Mouse (Mus musculus) midbrain, embryonic 11.5 days (tissue): ENCODE results near the gene Arhgef25. TPM values are rescaled to one million over a fixed set of nuclear protein-coding genes. Genes with fewer than 3 reads are reported as not detected.
A peak's percentile ranks its signal among the peaks of the same experiment; 100 is the strongest.

Source experiments
- ATAC-seq: fragments of 200-750 bp; cut with Nextera tagmentation; 2 replicates; pipeline ENCODE4 v1.8.0; 2017; ENCODE audit warnings: moderate TSS enrichment, moderate library complexity; ENCODE audit not compliant: low FRiP score
- DNase-seq: peaks from one replicate; pipeline ENCODE4 v3.0.0; 2015; ENCODE audit warnings: low spot score; ENCODE audit errors: missing footprints
- H3K27ac ChIP-seq: fragments of 300-500 bp; sonication (generic); 2 replicates; pipeline ENCODE4 v1.5.1; 2014; ENCODE audit warnings: low read depth, low read length
- H3K27me3 ChIP-seq: fragments of 300-500 bp; sonication (generic); 2 replicates; pipeline ENCODE4 v1.6.1; 2014; ENCODE audit warnings: mild to moderate bottlenecking, low read length, moderate library complexity, mixed read lengths; ENCODE audit not compliant: control insufficient read depth, insufficient read depth
- H3K36me3 ChIP-seq: fragments of 300-500 bp; sonication (generic); 2 replicates; pipeline ENCODE4 v1.6.1; 2014; ENCODE audit warnings: mild to moderate bottlenecking, low read length, moderate library complexity, mixed read lengths; ENCODE audit not compliant: control insufficient read depth, insufficient read depth
- H3K4me1 ChIP-seq: fragments of 300-500 bp; sonication (generic); 2 replicates; pipeline ENCODE4 v1.6.1; 2014; ENCODE audit warnings: low read length; ENCODE audit not compliant: control insufficient read depth, insufficient read depth
- H3K4me2 ChIP-seq: fragments of 300-500 bp; sonication (generic); 2 replicates; pipeline ENCODE4 v1.6.1; 2014; ENCODE audit warnings: mild to moderate bottlenecking, moderate library complexity
- H3K4me3 ChIP-seq: fragments of 300-500 bp; sonication (generic); 2 replicates; pipeline ENCODE4 v1.5.1; 2014; ENCODE audit warnings: low read depth, low read length
- H3K9ac ChIP-seq: fragments of 300-500 bp; sonication (generic); 2 replicates; pipeline ENCODE4 v1.6.1; 2014; ENCODE audit warnings: low read length
- H3K9me3 ChIP-seq: fragments of 300-500 bp; sonication (generic); 2 replicates; pipeline ENCODE4 v1.6.1; 2016; ENCODE audit warnings: low read length; ENCODE audit not compliant: control insufficient read depth
- WGBS: fragments of 180-500 bp; shearing (Covaris S2); extraction: QIAGEN DNeasy Blood & Tissue Kit; methylation state at CpG from one replicate; pipeline ENCODE4 v1.1.7; 2014; 5-methylcytosine and 5-hydroxymethylcytosine counted together
- polyA plus RNA-seq: library from polyadenylated mRNA; unstranded; fragments of >200 nt; fragmentation: Nextera tagmentation; extraction: Ambion mirVana; gene quantifications from 2 replicates; pipeline ENCODE4 v1.2.1, GENCODE M21; 2014

The Arhgef25 gene
- 25.8 and 28.2 TPM in 2 replicates for polyA plus RNA-seq

- peaks cover 7% of the 10 kb centered on the region; the same call in 1 of the 2 replicates for H3K36me3 ChIP-seq
- H3K9me3 ChIP-seq: no peaks in the 10 kb centered on the region
- under 1% methylated on average over 34 of the region's 35 CpGs for WGBS
- H3K4me2 ChIP-seq: peak within 1 kb of the TSS; percentile 92
- DNase-seq (peak; percentile 95), ATAC-seq (peak; percentile 22; the same call in 1 of the 2 replicates)
- peak within 1 kb of the TSS; percentile 60 for H3K27ac ChIP-seq
- peak within 1 kb of the TSS; percentile 81 for H3K9ac ChIP-seq
- H3K27me3 ChIP-seq: no peaks in the 10 kb centered on the region
- peak within 1 kb of the TSS; percentile 72 for H3K4me3 ChIP-seq
- H3K4me1 ChIP-seq: peaks cover 30% of the 10 kb centered on the region
Observed at GRCm38 (mm10) chr10:127189651-127190381, at the start of gene Arhgef25. Gene Arhgef25 (minus strand): TSS chr10:127190083.

GRCm38 (mm10) chr10:127238241-127238824 lies 48.5 kb upstream of the Arhgef25 start:
- no peak overlapping the region for H3K4me2 ChIP-seq
- H3K27me3 ChIP-seq: no peaks in the 10 kb centered on the region
- no peak overlapping the region for H3K9ac ChIP-seq
- DNase-seq (no peak), ATAC-seq (no peak)
- no peak overlapping the region for H3K27ac ChIP-seq
- no peak overlapping the region for H3K4me3 ChIP-seq
- H3K36me3 ChIP-seq: no peaks in the 10 kb centered on the region
- WGBS: 74% methylated on average over 18 of the region's 18 CpGs
- no peaks in the 10 kb centered on the region for H3K4me1 ChIP-seq
- no peaks in the 10 kb centered on the region for H3K9me3 ChIP-seq

- 47% methylated on average over 9 of the region's 9 CpGs for WGBS
- H3K4me3 ChIP-seq: no peak overlapping the region
- no peak for ATAC-seq
- no peaks in the 10 kb centered on the region for H3K4me1 ChIP-seq
- no peak for DNase-seq
- H3K9ac ChIP-seq: no peak overlapping the region
- no peak overlapping the region for H3K27ac ChIP-seq
- H3K9me3 ChIP-seq: no peaks in the 10 kb centered on the region
- no peak overlapping the region for H3K4me2 ChIP-seq
- no peaks in the 10 kb centered on the region for H3K27me3 ChIP-seq
- H3K36me3 ChIP-seq: no peaks in the 10 kb centered on the region
Observed at GRCm38 (mm10) chr10:127236541-127236940, 46.7 kb upstream of the Arhgef25 start.

GRCm38 (mm10) chr10:127233141-127233540 lies 43.3 kb upstream of the Arhgef25 start:
- Histone ChIP-seq H3K9me3 (no peaks in the 10 kb centered on the region), H3K9ac (no peak overlapping the region), H3K27me3 (no peaks in the 10 kb centered on the region), H3K4me1 (no peaks in the 10 kb centered on the region), H3K4me3 (no peak overlapping the region), H3K27ac (no peak overlapping the region), H3K36me3 (no peaks in the 10 kb centered on the region), H3K4me2 (no peak overlapping the region)
- ATAC-seq: no peak
- 82% methylated on average over 9 of the region's 9 CpGs for WGBS
- no peak for DNase-seq

GRCm38 (mm10) chr10:127231741-127232140 lies 41.9 kb upstream of the Arhgef25 start:
- Histone ChIP-seq H3K27ac (no peak overlapping the region), H3K4me1 (no peaks in the 10 kb centered on the region), H3K27me3 (no peaks in the 10 kb centered on the region; the same call in 1 of the 2 replicates), H3K9me3 (no peaks in the 10 kb centered on the region), H3K4me2 (no peak overlapping the region), H3K4me3 (no peak overlapping the region), H3K36me3 (no peaks in the 10 kb centered on the region), H3K9ac (no peak overlapping the region)
- ATAC-seq: no peak
- DNase-seq: no peak
- 82% methylated on average over 14 of the region's 14 CpGs for WGBS

- ATAC-seq: no peak
- no peak overlapping the region for H3K9ac ChIP-seq
Observed at GRCm38 (mm10) chr10:127230693-127231092, 40.8 kb upstream of the Arhgef25 start.

GRCm38 (mm10) chr10:127228897-127229296 lies 39.0 kb upstream of the Arhgef25 start:
- ATAC-seq (peak; percentile 61; the same call in 1 of the 2 replicates), DNase-seq (peak; percentile 95)
- H3K27me3 ChIP-seq: no peaks in the 10 kb centered on the region; the same call in 1 of the 2 replicates
- H3K27ac ChIP-seq: no peak overlapping the region
- H3K4me2 ChIP-seq: no peak overlapping the region
- no peaks in the 10 kb centered on the region for H3K4me1 ChIP-seq
- WGBS: 24% methylated on average over 4 of the region's 4 CpGs
- no peak overlapping the region for H3K4me3 ChIP-seq
- no peaks in the 10 kb centered on the region for H3K9me3 ChIP-seq
- no peak overlapping the region for H3K9ac ChIP-seq
- H3K36me3 ChIP-seq: no peaks in the 10 kb centered on the region

More at GRCm38 (mm10) chr10:127230693-127231092, 40.8 kb upstream of the Arhgef25 start:
- Histone ChIP-seq H3K9me3 (no peaks in the 10 kb centered on the region), H3K4me1 (no peaks in the 10 kb centered on the region), H3K36me3 (no peaks in the 10 kb centered on the region), H3K27ac (no peak overlapping the region), H3K4me3 (no peak overlapping the region), H3K4me2 (no peak overlapping the region), H3K27me3 (no peaks in the 10 kb centered on the region; the same call in 1 of the 2 replicates)
- 88% methylated on average over 12 of the region's 12 CpGs for WGBS
- DNase-seq: no peak

- Histone ChIP-seq H3K36me3 (no peaks in the 10 kb centered on the region), H3K27ac (no peak overlapping the region), H3K4me1 (no peaks in the 10 kb centered on the region), H3K9me3 (no peaks in the 10 kb centered on the region), H3K27me3 (no peaks in the 10 kb centered on the region; the same call in 1 of the 2 replicates), H3K4me3 (no peak overlapping the region), H3K9ac (no peak overlapping the region), H3K4me2 (no peak overlapping the region)
- no peak for DNase-seq
- ATAC-seq: no peak
- 80% methylated on average over 8 of the region's 8 CpGs for WGBS
Observed at GRCm38 (mm10) chr10:127227163-127227562, 37.3 kb upstream of the Arhgef25 start.

- Histone ChIP-seq H3K4me2 (no peak overlapping the region), H3K9me3 (no peaks in the 10 kb centered on the region), H3K4me1 (no peaks in the 10 kb centered on the region), H3K27ac (no peak overlapping the region), H3K36me3 (no peaks in the 10 kb centered on the region), H3K9ac (no peak overlapping the region), H3K27me3 (no peaks in the 10 kb centered on the region; the same call in 1 of the 2 replicates), H3K4me3 (no peak overlapping the region)
- ATAC-seq (peak; percentile 35; the same call in 1 of the 2 replicates), DNase-seq (no peak)
- 75% methylated on average over 8 of the region's 8 CpGs for WGBS
Observed at GRCm38 (mm10) chr10:127226318-127226895, 36.5 kb upstream of the Arhgef25 start.
